Mouse (Mus musculus) megakaryocyte progenitor cell, adult 5-6 weeks (primary cell): Measurements from ENCODE around the gene Fut1. TPM values are rescaled to one million over a fixed set of nuclear protein-coding genes. Genes with fewer than 3 reads are reported as not detected.
A peak's percentile ranks its signal among the peaks of the same experiment; 100 is the strongest.

Experiments
- ATAC-seq: replicated peaks from 2 replicates; pipeline ENCODE4 v1.8.0; 2016; ENCODE audit warnings: mild to moderate bottlenecking, moderate TSS enrichment, inconsistent platforms; ENCODE audit not compliant: poor library complexity
- total RNA-seq, 2 experiments: library from RNA; stranded (forward) in 1 of 2; stranded (reverse) in 1 of 2; fragments of 157-497, 149-512 nt in 1 of 2; fragments of 200-1000 nt in 1 of 2; gene quantifications; 2 replicates each; pipeline versions ENCODE4 v1.2.3 to v1.2.4; 2015 to 2017

The Fut1 gene
- total RNA-seq (2015), result not detected in 2 replicates
- total RNA-seq (2017), result not detected in 2 replicates

DNA sequence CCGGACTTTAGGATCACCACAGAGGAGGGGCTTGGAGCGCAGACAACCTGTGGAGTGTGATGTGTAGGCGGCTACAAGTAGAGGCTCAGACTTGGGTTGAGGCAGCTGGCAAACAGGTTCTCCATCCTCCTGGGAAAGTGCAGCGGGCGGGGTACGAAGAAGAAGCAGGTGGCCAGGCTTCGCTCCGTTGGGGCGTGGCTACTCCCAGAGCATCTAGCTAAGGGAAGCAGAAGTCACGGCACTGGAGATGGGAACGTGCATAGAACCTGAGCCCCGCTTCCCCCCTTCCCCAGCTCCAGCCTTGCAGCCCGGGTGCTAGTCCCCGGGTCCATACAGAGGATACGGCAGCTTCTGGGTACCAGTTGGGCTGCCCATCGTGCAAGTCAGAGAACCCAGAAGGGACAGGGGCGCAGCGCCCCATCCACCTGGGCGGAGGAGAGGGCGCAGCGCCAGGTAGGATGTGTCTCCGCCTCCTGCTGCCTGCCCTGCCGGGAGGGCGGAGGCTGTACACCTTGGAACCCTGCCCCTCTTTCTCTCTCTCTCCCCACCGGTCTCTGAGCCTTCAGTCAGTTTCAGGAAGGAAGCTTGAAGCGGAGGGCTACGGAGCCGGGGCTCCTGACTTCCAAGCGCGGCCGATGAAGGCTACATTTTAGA, at the start of gene Fut1:
TSS of gene Fut1 (plus strand) at position 248 of the 654 bp plus-strand sequence.
- ATAC-seq, result no peak

DNA sequence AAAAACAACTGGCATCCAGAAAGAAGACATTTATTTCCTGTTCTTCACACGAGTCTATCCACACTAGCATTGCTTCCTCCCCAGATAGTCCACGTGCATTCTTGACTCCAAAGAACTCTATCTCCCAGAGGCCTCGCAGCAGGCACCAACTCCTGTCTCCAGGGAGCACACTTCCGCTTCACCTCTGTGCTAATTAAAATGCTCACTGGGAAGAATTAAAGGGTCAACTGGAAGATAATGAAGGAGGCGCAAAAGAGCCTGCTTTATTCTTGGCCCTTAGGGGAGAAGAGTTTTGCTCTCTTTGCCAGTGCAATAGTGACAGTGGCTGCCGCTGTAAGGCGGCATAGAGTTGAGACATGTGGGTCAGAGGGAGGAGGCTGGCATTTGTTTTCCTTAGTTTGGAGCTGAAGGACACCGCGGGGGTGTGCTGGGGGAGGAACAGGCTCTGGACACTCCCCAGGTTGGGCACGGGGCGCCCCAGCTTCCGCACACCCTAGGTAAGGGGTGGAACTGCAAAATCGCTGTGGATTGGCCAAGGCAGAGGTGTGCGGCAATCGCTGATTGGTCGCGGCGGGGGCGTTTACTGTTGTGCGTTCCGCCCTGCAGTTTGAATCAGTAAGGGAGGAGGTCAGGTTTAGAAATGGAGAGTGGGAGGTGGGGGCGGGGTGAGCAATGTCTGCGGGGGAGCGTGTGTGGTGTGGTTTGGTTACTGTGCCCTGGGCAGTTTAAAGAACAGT, 49.1 kb upstream of the Fut1 start:
- ATAC-seq, result peak; percentile 77

DNA sequence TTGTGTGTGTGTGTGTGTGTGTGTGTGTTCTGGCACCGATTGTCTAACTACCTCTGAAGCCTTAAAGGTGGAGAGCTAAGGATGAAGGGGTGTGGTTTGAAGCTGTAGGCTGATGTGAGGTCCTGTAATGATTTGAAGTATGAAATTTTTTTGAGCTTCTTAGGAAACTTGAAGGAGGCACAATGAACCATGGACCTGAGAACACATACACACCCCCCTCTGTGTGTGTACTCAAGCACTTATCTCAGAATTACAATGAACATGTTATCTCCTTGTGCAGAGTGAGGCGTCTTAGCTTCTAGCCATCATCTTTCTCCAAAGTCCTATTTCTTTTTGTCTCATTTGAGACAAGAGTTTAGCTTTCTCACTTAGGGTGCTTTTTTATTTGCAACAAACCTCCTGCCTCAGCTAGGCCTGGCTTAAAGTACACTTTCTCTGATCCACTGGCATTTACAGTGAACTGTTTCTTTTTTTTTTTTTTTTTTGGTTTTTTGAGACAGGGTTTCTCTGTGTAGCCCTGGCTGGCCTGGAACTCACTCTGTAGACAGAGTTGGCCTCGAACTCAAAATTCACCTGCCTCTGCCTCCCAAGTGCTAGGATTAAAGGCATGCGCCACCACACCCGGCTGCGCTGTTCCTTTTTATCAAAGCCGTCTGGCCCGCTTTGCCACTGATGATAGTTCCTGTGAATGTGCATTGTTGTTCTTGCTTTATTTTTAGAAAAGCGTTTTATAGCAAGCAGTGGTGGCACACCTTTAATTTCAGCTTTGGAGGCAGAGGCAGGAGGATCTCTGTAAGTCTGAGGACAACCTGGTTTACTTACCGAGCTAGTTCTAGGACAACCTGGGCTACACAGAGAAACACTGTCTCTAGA, 48.3 kb upstream of the Fut1 start:
- peak; percentile 41 for ATAC-seq

DNA sequence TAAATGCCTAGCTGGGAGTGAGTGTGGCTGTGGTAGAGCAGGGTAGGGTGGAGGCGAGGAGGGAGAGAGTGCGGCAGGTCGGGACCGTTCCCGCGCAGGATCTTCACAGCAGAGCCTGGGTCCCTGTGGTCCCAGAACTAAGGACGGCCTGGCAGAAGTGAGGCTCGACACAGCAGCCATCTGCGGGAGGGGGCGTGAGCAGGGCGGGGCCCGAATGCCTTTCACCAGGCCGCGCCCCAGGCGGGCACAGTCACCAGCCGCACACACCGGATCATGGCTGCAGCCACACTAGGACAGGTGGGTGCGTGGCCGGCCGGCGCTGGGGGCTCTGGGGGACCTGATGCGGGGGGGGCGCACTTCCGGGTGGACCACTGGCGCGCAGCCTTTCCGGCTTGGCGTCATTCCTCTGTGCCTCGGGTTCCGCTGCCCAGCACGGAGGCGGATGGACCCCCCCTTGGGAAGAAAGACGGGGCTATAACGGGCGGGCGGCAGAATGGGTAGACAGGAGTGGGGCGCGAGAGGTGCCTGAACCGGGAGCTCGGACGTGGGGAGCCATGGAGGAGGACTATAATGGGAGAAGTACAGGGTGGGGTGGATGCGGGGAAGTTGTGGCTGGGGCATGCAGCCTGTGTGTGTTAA, 46.9 kb upstream of the Fut1 start, which contains the start of gene Bcat2:
TSS of gene Bcat2 (plus strand) at position 51 of the 639 bp plus-strand sequence.
- peak; percentile 65 for ATAC-seq

DNA sequence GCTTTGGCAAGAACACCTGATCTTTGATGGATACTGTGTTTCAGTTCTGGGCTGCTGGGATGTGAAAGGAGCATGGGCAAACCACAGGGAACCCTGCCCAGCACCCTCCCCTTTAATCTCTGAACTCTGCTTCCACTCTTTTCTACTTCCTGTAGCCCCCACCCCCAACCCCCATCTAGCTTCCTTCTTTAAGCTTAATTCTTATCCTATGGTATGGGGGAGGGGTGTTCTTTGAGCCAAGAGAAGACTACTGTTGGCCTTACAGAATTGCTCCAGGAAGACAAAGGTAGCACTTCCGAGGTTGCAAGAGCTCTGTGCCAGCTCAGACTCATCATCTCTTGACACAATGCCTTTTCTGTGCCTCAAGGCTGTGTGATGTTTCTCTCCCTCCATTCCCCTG, 45.1 kb upstream of the Fut1 start:
- ATAC-seq, result no peak

DNA sequence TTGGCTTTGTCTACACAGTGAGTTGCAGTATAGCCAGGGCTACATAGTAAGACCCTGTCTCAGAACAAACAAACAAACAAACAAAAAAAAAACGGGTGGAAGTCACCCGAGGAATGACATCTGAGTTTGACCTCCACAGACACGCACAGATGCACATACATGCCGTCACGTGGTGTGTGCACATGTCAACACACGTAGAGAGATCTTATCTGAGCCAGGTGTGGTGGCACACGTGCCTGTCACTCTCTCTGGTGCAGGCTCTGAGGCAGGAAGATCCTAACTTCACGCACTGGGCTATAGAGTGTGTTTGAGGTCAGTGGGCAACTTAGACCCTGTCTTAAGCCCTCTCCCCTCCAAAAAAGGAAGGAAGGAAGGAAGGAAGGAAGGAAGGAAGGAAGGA, 43.1 kb upstream of the Fut1 start:
- no peak for ATAC-seq

DNA sequence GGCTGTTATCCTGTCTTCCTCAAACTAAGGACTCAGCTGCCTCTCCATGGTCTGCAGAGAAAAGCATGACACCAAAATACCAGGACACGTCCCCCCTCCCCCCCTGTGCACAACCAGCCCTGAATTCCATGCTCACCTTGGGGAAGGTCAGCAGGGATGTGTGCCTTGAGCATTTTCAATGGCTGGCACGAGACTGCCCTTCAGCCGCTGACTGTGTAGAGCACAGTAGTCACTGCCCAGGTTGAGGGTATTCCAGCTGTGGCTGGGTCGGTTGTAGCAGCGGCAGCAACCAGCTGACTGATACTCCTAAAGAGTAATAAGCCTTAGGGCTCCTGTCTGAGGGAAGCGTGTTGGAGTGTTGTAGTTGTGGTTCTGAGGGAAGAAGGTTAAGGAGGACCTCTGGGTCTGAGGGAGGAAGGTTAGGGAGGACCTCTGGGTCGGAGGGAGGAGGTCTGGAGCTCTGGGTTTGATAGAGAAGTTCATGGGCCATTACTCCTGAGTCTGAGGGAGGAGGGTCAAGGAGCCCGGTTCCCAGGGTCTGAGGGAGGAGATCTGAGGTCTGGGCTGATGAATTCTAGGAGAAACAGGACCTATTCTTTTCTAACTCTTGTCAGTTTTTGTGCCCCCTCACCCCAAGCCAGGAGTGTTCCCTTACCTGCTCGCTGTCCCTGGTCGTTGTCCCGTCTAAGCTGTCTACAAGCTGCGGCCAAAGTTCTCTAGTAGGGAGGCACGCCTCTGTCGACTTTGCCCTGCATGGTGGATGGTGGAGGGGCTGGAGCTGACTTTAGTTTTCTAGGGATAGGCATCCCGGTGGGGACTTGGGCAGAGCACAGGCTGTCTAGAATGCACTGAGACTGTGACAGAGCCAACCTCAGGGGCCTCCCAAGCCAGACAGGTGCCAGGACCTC, 42.4 kb upstream of the Fut1 start:
- no peak for ATAC-seq

DNA sequence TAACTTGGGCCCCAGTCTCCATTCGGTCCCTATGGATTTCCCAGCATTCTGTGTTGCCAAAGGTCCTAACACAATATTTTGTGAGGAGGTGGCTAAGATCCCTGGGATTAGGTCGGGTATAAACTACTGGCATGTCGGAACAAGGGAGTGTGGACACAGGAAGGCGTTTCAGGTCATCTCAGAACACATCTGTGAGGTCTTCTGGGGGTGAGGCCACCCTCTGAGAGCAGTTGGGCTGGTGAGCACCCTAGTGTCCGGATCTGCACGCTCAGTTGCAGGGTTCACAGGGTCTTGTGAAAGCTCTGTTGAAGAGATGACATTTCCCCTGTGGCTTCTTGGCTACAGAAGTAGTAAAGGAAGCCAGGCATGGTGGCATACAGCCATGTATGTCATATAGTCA, 31.2 kb upstream of the Fut1 start:
- ATAC-seq, result no peak

DNA sequence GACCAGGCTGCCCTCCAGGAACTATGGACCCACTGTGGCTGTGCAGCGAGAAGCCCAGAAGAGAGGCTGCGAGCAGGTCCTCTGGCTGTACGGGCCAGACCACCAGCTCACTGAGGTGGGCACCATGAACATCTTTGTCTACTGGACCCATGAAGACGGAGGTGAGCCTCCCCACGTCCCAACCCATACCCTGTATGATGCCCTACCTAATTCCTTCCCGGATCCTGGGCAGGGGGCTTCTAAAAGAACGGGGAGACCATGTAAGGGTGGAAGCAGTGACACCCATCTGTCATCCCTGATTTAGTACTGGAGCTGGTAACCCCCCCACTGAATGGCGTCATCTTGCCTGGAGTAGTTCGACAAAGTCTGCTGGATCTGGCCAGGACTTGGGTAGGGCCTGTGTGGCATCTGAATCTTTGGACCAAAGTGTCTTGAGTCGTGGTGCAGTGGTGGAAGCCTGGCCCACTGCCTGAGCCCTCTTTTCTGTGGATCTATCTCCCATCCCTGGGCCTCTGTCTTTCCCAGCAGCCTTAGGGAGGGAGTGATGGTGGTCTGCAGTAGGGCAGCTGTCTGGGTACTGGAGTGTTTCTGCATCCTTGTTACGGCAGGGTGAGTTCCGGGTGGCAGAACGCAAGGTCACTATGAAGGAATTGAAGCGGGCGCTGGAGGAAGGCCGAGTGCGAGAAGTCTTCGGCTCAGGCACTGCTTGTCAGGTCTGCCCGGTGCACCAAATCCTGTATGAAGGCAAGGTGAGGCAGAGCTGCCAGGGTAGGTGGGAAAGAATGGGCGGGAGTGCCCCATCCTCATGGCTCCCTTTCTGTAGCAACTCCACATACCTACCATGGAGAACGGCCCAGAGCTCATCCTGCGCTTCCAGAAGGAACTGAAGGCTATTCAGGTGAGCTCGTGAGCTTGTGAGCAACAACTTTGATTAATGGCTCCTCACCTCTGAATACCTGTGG, 29.2 kb upstream of the Fut1 start:
- no peak for ATAC-seq

DNA sequence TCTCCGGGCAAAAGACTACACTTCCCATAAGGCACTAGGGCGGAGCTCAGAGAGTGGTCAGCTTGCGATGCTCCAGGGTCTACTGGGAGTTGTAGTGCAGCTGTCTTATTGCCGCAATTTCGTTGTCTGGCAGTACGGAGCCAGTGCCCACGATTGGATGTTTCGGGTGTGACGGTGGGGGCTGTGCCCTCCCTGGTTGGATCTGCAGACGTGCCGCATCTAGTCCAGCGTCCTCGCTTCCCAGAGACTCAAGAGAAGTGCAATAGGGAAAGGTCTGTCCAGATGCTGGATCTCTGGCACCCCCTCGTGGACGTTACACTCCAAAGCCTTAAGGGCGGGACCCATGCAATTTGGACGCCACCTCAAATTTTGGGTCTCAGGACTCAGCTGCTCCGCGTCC, 27.9 kb upstream of the Fut1 start:
- ATAC-seq, result peak; percentile 91

DNA sequence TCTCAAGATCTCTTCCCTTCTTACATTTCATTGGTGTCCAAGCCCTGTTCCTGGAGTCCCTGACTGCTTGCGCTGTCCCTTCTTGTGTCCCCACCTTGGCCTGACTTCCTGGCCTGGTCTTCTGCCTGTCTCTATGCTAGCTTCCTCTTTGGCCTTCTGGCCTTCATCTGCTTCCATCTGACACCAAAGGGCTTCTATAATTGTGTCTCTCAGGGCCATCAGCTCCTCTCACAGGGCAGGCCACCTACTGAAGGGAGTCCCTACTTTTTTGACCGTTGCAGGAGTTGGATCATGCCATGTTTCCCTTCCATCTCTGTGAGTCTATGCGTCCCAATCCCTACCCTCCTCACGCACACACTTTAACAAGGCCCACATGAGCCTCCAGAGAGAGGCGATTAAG, 27.2 kb upstream of the Fut1 start:
- ATAC-seq, result no peak

DNA sequence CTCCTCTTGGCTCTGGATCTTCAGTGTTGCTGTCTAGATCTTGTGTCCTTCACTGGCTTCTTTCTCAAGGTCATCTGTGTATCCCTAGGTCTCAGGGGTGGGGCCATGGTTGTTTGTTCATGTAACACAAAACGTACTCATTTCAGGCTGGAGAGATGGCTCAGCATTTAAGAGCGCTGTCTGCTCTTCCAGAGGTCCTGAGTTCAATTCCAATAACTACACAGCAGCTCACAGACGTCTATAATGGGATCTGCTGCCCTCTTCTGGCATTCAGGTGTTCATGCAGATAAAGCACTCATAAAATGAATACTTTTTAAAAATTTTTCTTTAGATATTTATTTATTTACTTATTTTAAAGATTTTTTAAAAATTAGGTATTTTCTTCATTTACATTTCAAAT, 26.2 kb upstream of the Fut1 start:
- no peak for ATAC-seq

DNA sequence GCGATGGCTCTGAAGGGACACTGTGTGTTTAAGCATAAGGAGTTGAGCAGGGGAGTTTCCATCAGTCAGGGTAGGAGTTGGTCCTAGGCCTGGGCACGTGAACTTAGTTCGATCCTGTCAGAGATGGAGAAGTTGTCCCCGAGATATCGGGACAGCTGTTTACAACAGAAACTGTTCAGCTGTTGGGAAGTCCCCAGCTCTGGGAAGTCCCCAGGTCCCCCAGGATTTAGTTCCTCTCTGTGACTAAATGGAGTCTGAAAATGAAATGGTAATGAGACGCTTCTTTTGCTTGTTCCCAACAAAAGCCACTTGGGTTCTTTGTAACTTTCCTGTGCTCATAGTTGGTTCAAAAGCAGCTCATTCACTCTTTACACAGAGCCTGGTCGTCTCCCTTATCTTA, 25.2 kb upstream of the Fut1 start:
- ATAC-seq, result no peak

DNA sequence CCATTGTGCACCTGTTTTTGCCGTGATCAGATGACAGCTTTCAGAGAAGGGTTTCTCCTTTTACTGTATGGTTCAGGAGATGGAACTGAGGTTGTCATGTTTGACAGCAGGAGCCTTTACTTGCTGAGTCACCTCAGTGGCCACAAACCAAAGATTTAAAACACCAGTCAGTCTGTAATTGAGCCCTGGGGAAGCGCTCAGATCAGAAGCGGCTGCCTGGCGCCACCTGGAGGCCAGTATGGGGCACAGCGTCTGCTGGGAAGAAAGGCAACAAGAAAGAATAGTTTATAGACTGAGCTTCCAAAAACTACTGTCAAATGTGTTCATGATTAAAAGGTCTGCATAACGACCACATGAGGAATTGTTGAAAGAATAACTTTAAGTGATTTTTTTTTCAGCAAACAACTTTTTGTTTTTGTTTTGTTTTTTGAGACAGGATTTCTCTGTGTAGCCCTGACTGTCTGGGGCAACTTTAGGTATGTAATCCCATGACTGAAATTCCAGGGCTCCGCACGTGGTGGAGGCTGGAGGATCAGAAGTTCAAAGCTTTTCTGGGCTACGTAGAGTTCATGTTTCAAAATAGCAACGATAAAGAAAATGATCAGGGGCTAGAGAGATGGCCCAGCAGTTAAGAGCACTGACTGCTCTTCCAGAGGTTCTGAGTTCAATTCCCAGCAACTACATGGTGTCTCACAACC, 23.8 kb upstream of the Fut1 start:
- ATAC-seq, result peak; percentile 71

DNA sequence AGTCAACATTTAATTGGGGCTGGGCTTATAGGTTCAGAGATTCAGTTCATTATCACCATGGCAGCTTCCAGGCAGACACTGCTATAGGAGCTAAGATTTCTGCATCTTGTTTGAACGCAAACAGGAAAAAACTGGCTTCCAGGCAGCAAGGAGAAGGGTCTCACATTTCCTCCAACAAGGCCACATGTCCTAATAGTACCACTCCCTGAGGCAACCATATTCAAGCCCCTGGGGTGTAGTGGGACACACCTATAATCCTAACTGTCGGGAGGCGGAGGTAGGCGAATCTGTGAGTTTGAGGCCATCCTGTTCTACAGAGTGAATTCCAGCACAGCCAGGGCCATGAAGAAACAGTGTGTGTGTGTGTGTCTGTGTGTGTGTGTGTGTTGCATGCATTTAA, 21.9 kb upstream of the Fut1 start:
- ATAC-seq, result no peak

DNA sequence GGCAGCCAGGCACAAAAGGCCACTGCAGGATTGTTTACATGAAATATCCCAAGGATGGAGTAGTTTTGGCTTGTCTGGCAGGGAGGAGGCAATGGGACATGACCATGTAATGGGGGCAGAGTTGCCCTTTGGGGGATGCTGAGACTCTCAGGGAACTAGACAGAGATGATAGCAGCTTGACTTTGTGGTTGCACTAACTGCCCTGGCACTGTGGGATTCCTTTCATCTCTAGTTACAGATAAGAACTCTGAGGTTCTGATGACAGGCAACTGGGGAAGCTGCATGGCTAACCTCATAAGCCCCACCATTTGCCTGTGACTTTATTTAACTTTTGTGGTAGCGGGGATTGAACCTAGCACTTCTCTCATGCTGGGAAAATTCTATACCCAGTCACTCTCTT, 21.0 kb upstream of the Fut1 start:
- peak; percentile 24; the same call in 1 of the 2 replicates for ATAC-seq

DNA sequence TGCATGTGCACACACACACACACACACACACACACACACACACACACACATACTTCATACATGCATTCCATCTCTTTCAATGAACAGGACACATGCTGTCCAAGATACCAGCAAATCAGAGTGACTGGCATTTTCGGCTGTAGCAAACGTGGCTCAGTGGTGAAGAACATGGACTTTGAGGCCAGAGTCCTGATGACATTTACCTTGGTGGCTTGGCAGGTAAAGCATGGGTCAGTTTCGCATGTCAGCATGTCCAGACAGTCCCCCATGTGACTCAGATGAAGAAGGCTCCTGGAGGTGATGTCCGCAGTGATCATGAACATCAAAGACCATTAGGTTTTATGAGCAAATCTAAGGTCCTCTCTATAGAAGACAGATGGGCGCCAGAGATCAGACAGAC, 20.1 kb upstream of the Fut1 start:
- ATAC-seq, result no peak

DNA sequence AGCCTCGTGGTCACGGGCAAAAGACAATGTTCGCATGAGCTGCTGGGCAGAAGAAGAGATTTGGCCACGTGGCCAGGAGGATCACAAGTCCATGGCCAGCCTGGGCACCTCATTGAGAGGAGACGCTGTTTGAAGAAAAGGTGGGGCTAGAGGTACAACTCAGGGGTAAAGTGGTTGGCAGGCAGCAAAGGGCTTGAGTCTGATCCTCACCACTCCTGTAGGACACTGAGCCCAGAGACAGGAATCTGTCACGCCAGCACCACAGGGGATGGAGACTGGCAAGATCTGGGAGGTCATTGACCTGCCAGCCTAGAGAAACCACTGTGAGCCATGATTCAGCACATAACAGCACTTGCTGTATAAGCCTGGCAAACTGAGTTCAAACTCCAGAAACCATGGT, 19.6 kb upstream of the Fut1 start:
- no peak for ATAC-seq
